Mouse (Mus musculus): ENCODE measurements at regions not wholly inside any gene's neighbourhood (a gene's known extent, or its start where the extent isn't known, plus 50 kb on each side); places are given as distances from the start of the nearest gene placed in this dataset.
A peak's percentile ranks its signal among the peaks of the same experiment; 100 is the strongest.
"Not testable (repeated sequence)": the region's sequence is repeated elsewhere in the genome, so short reads cannot be mapped to it uniquely, and the experiment has no call there.

- DNase-seq = no peak
Measured at GRCm38 (mm10) chr15:52406156-52406885, 1478.4 kb upstream of the Gm7489 start.

GRCm38 (mm10) chr15:52412869-52413771 is 1471.6 kb upstream of the Gm7489 start:
- DNase-seq = peak; percentile 64

- no peak for DNase-seq
Measured at GRCm38 (mm10) chr15:52425976-52426375, 1458.7 kb upstream of the Gm7489 start.

- DNase-seq = no peak
Measured at GRCm38 (mm10) chr15:52430491-52431158, 1454.1 kb upstream of the Gm7489 start.

- DNase-seq = no peak
Measured at GRCm38 (mm10) chr15:52433639-52434038, 1451.1 kb upstream of the Gm7489 start.

- no peak for DNase-seq
Measured at GRCm38 (mm10) chr15:52438403-52438802, 1446.3 kb upstream of the Gm7489 start.

GRCm38 (mm10) chr15:52458782-52459181 is 1425.9 kb upstream of the Gm7489 start:
- peak; percentile 89 for DNase-seq

GRCm38 (mm10) chr15:52459315-52459714 is 1425.4 kb upstream of the Gm7489 start:
- DNase-seq = no peak

GRCm38 (mm10) chr15:52464226-52465138 is 1420.2 kb upstream of the Gm7489 start:
- peak; percentile 37 for DNase-seq

GRCm38 (mm10) chr15:52478124-52478523 is 1406.6 kb upstream of the Gm7489 start:
- DNase-seq = not testable (repeated sequence)

- no peak for DNase-seq
Measured at GRCm38 (mm10) chr15:52480834-52481233, 1403.9 kb upstream of the Gm7489 start.

- no peak for DNase-seq
Measured at GRCm38 (mm10) chr15:52483598-52484165, 1401.0 kb upstream of the Gm7489 start.

GRCm38 (mm10) chr15:52484276-52484675 is 1400.4 kb upstream of the Gm7489 start:
- no peak for DNase-seq

- peak; percentile 74 for DNase-seq
Measured at GRCm38 (mm10) chr15:52505278-52505831, 1379.4 kb upstream of the Gm7489 start.

- DNase-seq = peak; percentile 74
Measured at GRCm38 (mm10) chr15:52506930-52507329, 1377.8 kb upstream of the Gm7489 start.

- no peak for DNase-seq
Measured at GRCm38 (mm10) chr15:52508609-52509008, 1376.1 kb upstream of the Gm7489 start.

GRCm38 (mm10) chr15:52510137-52510536 is 1374.6 kb upstream of the Gm7489 start:
- DNase-seq = no peak

GRCm38 (mm10) chr15:52536594-52536993 is 1348.1 kb upstream of the Gm7489 start:
- no peak for DNase-seq

GRCm38 (mm10) chr15:52558682-52559081 is 1326.0 kb upstream of the Gm7489 start:
- DNase-seq = no peak

- no peak for DNase-seq
Measured at GRCm38 (mm10) chr15:52564078-52564477, 1320.6 kb upstream of the Gm7489 start.

- DNase-seq = no peak
Measured at GRCm38 (mm10) chr15:52565449-52565851, 1319.3 kb upstream of the Gm7489 start.

GRCm38 (mm10) chr15:52570256-52570655 is 1314.5 kb upstream of the Gm7489 start:
- DNase-seq = no peak

Measured in embryo, embryonic 11 days (tissue).